Mouse (Mus musculus) thymus, postnatal 36 days (tissue): ENCODE results near the gene Gtf2f2.
A peak's percentile ranks its signal among the peaks of the same experiment; 100 is the strongest.
"Not testable (repeated sequence)": the region's sequence is repeated elsewhere in the genome, so short reads cannot be mapped to it uniquely, and the experiment has no call there.

ENCODE experiments used
- DNase-seq, 2 experiments: peaks; one replicate each; pipeline ENCODE4 v3.0.0; 2022; ENCODE audit warnings: mixed read lengths in 2 of 2

Gene Gtf2f2

DNA sequence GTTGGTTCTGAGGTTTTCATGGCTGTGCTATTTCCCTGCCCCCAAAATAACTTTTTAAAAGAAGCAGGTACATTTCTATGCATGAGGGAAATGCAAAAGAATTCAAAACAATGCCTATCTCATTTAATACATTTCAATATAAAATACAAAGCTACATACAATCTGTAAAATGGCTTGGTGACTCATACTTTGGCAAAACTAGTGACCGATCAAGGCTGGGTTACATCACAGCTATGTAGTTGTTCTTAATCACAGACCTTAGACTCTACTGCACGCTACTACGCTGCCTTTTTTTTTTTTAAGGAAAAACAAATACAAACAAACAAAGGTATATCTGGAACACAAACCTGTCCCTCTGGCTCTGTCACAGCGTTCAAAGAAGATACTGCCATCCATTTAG is 18.3 kb downstream of the Gtf2f2 start:
- no peak for DNase-seq

DNA sequence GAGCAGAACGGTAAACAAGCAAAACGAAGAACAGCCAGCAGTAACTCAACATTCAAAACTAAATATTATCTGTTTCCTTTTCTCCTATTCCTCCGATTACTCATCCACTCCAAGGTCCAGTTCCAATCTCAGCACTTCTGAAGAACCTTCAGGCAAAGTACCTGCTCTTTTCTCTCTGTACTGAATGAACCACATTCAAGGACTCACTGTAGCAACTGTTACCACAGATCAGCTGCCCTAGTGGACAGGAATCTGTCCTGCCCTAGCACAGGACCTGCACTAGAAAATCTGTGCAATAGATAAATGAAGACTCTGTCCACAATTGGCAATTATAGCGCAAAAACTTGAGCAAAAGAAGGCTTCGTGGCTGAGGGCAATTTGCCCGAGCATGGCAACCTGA is 19.7 kb downstream of the Gtf2f2 start:
- DNase-seq = no peak

DNA sequence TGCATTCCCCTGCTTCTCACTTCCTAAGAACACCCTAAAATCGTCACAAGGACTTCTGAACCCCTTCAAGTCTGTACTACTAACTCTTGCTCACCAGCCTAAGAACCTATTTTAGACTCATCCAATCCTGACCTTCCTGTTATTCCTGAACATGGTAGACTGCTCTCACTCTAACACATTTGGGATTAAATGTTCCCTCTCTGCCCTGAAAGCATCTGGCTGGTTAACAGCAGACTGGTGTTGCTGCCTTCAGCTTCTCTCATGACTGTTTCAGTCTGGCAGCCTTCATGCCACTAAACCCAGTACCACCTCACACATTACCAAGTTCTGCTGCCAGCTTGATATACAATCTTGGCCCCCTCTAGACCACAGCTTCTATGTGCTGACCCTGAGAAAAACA is 21.5 kb downstream of the Gtf2f2 start:
- no peak for DNase-seq

DNA sequence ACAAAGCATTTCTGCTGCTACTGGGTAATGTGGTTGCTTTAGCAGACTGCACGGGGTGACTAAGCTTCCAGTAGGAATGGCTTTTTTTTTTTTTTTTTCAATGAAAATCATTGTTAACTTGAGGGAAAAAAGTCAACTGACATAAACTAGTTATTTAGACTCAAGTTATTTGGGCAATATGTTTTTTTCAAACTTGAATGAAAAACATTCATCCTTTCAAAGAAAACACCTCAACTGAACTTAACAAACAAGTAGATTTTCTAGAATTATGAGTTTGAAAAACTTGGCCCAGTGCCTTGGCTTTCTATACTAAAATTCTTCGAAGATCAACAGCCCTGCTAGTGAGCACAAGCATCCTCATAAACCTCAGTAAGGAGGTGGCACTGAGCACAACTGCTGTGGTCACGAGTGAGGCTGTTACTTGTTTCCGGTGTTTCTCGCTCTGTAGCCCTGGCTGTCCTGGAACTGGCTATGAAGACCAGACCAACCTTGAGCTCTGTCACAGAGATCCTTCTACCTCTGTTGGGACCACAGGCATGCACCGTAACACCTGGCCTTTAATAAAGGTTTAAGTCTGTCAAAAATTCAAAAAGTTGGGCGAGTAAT is 23.7 kb downstream of the Gtf2f2 start:
- peak in 1 of 2 experiments; percentile 7 for DNase-seq

DNA sequence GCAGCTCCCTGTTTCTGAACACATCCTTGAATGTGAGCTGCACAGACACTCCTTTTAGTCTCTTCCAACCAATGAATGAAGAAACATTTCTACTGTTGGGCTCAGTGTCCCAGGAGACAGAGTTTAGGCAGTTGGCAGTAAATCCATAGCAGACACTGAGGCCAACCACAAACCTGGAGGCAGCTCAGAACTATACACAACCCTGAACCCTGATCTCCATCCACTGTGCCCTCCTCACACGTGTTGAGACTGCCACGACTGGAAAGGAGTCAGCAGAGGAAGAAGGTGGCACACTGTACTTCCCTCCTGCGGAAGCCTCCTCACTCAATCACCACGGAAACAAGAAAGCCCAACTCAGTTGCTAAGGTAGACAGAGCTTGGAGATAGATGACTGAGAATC is 25.6 kb downstream of the Gtf2f2 start:
- no peak for DNase-seq

DNA sequence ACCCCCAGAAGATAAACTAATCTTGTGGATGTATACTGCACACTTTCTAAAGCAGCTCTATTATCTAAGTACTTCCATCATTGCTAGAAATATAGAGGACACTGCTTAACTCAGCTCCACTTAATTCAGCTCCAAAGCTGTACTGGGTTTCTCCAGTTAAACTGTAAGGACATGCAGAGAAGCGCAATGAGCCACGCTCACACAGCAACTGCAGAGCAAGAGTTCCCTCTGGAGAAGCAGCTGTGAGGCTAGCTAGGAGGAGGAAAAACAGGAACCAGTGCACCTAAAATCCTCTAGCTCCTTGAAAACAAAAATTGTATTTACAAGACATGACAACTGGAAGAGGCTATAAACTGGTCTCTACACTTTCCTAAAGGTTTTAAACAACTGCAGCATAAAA is 26.8 kb downstream of the Gtf2f2 start:
- no peak for DNase-seq

DNA sequence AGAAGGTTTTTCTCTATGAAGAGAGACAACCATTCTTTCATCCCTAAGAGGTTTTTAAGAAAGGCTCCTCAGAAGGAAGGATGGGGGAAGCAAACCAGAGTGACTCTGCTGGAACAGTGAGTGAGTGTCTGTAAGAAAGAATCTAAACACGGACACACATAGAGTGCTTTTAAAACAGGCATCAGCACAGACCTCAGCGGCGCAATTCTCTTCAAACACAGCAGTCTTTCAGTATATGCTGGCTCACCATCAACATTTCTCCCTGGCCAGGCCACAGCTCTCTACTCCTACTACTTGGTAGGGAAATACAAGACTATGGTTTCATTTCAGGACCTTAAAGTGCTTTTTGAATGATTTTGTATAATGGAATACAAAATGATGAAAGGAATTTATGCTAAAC is 29.4 kb downstream of the Gtf2f2 start:
- DNase-seq = no peak

DNA sequence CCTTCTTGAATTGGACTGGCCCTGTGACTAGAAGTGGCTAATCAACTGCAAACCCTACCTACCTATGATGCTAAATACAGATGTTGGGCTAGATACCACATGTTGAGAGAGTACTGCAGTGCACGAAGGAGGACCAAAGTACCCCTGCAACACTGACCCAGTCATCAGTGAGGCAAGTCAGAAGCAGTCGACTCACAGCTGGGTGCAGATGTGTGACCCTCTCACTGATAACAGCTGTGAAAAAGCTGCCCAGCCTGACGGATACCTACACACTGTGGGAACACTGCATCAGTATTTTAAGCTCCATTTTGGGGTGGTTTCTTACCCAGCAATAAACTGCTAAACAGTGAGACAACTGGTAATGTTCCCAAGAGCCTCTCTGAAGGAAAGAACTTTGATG is 34.6 kb downstream of the Gtf2f2 start:
- no peak for DNase-seq

DNA sequence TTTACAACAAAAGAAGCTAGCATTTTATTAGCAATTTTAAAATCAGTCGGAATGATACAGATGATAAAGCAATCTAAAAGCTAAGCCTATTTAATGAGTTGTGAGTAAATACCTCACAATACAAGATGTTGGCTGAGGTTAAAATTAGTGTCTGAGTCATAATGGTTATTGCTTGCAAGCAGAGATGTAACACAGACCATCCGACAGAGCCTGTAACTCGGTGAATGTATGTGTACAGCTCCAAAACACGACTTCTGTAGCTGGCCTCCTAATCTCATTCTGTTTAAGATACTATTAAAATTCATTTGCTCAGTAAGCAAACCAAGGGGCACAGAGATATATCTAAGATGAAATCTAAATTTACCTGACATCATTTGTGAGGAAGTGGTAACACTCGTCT is 43.4 kb downstream of the Gtf2f2 start:
- DNase-seq = no peak

DNA sequence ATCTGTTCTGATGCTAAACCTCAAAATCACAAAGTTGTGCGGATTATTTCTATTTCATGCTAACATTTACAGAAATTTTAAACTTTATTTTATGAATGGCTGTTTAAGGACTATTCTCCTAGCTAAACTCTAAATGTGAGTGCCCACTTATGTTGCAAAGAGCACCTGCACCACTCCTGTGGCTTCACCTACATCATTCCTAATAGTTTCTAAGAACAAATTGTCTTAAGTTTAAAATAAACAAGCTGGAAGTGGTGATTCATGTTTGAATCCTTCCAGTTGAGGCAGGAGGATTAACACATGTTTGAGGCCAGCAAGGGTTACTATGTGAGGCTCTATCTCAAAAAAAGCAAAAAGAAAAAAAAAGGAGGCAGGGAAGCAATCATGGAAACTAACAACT is 46.2 kb downstream of the Gtf2f2 start:
- no peak for DNase-seq

DNA sequence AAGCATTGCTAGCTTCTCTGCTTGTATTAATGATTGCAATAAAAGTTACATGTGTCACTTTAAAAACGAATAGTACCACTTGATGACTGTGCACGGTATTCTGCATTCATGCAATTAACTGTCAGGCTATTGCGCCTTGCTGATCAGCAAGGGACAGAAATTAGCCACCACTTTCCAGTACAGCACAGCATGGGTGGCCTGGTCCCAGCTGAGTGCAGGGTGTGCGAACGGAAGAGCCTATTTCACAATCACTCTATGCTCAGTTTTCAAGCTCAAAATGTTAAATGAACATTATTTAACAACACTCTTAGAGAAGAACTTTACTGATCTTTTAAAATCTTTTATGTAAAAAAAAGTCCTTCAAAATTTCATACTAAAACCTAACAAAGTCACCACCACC is 46.7 kb downstream of the Gtf2f2 start:
- no peak for DNase-seq

DNA sequence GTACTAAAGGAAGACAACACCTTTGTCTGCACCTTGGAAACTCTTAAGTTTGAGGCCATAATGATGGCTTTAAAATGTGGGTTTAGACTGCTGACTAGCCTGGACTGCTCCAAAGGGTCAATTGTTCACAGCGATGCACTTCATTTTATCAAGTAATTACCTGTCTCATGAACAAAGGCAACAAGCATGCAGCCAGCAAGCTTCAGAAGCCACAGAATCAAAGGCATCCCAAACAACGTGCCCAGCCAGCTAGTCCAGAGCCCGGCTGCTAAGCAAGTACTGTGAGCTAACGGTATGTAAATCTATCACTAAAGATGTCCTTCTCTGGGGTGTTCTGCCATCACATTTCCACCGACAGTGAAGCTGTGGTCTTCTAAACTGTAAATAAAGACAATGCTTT is 47.5 kb downstream of the Gtf2f2 start:
- DNase-seq = no peak

DNA sequence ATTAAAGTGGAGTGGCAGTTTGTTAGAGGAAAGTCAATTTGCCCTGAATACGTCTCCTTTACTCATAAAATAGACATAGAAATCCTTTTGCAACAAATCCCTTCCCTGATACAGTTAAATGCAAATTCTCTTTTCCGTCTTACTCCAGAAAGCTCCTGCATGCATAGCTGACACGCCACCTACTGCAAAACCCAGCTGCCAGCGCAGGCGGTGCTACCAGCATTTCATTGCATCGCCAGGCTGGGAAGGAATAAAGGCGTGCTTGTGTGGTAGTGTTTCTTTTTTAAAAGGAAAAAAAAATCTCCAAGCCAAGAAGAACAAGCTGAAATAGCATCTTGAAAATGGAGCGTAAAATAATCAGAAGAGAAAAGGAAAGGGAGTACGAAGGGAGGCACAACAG is 48.4 kb downstream of the Gtf2f2 start:
- no peak for DNase-seq

DNA sequence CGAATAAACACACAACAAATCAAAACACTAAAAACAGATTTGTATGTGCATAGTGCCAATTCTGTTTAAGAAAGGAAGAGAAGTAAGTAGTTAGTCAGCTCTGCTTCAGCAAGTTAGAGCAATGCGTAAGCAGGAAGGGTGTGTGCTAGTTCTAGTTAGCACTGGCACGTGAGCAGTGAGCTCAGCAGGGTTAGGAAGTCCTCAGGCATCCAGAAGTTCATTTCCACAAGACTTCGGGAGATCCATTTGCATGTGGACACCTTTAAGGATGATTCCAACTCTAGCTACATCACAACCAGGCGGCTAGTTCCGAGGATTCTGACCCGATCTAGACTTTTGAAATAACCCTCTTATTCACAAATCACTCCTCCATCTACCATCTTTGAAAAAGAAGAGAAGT is 55.9 kb downstream of the Gtf2f2 start, which contains the start of gene Kctd4:
Gene Kctd4, plus strand, starts transcription at position 244 of the 400 bp plus-strand sequence.
- no peak for DNase-seq

DNA sequence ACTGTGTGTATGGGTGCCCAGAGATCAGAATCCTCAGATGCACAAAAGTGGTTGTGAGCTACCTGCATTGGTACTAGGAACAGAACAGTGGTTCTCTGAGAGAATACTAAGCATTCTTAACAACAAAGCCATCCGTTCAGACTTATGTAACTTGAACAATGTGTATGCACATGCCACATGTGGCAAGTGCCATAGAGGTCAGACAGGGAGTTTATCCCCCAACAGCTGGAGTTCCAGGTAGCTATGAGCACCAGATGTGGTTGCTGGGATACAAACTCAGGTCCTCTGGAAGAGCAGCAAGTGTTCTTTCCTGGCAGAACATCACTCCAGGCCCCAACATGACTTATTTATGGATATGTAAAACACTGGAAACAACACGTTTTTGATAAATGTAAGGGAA is 57.7 kb downstream of the Gtf2f2 start:
- no peak for DNase-seq

DNA sequence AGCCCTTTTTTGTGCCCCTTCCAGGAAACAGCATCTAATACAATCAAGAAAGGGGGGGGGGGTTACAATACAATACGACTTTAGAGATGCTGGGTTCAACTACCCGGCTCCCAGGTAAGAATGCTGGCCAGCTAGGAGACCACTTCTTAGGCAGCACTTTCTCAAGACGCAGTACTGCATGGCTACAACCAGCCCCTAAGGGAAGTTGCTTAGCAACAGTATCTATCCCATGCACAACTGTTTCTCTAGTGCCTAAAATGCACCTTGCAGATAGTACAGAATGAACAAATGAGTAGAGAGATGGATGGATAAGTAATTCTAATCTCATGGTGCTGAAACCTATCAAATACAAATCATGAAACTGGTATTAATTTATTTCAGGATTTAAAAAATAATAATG is 63.0 kb downstream of the Gtf2f2 start:
- no peak for DNase-seq

DNA sequence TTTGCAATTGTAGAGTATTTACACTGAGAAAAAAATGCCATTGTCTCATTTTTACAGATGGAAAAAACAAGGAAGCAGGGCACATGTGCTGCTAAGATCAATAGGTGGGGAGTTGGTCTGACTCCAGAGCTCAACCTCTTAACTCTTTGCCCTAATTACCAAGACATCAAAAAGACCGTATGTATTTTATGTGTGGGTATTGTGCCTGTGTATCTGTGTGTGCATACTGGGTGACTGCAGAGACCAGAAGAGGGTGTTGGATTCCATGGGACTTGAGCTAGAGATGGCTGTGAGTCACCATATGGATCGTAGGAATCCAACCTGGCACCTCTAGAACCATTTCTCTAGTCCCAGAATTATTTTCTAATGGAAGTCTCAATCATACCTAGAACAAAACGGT is 68.3 kb downstream of the Gtf2f2 start:
- no peak for DNase-seq

DNA sequence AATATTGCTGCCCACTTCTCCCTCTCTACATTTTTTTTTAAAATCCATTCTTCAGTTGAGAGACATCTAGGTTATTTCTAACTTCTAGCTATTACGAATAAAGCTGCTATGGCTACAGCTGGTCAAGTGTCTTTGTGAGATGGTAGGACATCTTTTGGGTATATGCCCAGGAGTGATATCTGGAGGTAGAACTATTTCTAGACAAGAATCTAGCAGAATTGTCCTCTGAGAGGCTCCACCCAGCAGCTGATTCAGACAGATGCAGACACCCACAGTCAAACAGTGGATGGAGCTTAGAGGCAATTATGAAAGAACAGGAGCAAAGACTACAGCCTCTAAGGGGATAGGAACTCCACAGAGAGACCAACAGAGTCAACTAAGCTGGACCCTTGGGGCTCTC is 69.2 kb downstream of the Gtf2f2 start:
- DNase-seq = no peak

DNA sequence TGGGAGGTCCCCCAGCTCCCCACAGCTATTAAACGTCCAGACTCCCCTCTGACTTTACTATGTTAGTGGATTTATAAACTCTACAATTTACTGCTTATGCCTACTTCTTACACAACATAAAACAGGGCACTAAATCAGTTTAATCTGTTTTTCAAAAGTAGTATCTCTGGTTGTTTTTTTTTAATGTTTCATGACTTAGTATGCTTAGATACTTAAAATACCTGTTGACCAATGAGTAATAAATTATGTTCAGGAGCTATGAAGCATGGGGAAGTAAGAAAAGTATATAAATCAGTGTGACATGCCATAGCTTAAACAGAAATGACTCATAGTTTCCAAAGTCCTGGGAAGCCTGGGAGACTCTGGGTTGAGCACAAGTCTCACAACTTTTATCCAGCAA is 73.0 kb downstream of the Gtf2f2 start:
- no peak for DNase-seq

DNA sequence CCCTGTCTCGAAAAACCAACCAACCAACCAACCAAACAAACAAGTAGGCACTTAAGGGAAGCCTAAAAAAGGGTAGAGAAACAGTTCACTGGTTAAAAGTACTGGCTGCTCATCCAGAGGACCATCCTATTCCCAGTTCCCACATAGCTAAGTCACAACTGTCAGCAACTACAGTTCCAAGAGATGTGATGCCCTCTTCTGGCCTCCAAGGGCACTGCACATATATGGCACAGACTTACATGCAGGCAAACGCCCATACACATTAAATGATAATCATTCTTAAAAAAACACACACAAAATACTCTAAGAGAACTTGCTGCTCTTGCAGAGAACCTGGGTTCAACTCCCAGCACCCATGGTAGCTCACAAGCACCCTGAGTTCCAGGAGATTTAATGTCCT is 76.3 kb downstream of the Gtf2f2 start:
- peak; percentile 19 to 31 for DNase-seq

DNA sequence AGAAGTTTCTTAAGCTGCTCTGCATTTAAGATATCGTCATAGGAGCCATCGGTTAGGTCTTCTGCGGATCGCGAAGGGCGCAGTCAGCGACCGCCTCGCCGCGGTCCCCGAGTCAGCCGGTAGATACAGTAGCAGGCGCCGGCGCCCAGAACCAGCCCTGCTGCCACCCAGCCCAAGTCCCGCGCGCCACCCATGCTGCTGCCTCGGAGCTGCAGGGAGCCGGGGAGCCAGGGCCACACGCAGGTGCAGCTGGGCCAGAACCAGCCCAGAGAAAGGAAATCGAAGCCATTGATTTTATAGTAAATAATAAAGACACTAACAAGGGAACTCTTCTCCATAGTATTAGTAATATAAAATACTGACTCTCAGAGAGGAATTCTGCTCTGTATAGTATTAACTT is 79.4 kb downstream of the Gtf2f2 start:
- peak; percentile 31 to 60 for DNase-seq

DNA sequence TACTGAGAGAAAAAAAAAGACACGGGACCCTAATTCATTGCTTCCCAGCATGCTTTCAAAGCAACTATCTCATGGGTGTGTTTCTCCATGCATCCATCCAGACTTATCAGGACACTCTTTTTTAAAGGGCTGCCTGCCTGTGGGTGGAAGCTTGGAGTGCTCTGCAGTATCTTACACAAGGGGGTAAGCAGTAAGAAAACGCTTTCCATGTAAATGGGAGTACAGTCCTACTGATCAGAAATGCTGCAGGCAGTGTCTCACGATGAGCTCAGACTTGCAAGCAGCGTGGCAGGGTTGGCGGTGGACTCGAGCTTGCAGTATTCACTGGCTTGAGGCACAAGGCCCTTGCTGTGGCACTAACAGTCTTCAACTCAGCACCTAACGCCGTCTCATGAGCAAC is 81.0 kb downstream of the Gtf2f2 start:
- not testable (repeated sequence) for DNase-seq

DNA sequence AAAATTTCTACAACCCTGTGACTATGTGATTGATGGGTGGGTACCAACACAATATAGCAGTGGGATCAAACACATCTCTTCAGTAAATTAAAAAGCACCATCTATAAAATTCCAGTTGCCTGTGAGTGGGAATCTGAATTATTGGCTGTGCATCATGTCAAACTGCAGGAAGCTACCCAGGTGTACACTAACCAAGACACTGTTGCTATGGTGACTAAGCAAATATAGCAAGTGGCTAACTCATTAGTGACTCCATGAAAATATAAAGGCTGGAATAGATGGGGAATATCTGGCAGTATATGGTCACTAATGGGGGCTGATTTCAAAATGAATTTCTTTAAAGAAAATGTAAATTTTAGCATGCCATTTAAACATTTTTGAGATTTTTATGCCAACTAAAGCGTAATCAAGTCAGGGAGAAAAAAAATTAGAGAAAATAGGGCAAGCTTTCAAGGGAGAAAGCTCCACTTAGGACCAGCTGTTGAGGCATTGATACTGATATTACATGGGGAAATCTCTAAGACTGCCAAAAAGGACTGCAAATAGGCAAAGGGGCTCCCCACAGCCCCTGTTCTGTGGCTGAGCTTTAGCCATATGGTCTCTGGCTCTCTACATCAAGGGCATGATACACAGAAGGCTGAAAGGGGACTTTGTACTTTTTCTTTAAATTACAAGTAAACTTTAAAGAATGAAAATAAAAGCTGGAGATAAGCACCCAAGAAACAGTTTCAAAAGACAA is 87.2 kb downstream of the Gtf2f2 start:
- no peak for DNase-seq

DNA sequence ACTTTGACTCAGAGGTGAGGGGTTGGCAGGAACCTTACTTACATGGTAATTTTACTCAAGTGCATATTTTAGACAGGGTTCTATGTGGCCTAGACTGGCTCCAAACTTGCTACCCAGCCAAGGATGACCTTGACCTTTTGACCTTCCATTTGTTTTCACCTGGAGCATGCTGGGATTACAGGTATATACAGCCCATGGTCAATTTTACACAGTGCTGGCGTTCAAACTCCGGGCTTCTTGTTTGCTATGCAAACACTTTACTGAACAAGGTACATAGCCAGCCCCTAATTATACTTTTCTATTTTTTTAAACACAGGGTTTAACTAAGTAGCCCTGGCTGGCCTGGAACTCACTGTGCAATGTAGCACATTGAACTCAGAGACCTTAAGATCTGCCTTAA is 98.0 kb downstream of the Gtf2f2 start:
- no peak for DNase-seq

DNA sequence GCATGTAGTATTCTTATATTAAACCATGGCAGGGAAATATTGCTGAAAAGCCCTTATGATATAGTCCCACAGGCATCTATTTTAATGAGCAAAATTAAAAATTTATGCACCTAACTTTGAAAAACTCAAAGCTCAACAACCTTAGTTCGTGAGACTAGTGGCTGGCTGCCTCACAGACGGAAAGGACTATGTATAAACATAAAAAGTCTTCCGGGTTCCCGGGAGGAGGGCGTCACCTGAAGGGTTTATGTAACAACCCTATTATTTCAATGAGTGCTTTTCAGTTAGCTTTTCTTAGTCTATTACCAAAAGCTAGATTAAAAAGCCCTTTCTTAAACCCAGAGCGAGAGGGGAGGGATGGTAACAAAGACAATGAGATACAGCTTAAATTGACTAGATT is 98.7 kb downstream of the Gtf2f2 start:
- no peak for DNase-seq
